Mouse (Mus musculus) neural tube, embryonic 12.5 days (tissue): ENCODE data around the gene Lrrc72. TPM values are rescaled to one million over a fixed set of nuclear protein-coding genes. Genes with fewer than 3 reads are reported as not detected.

Experiments used
- ATAC-seq: fragments of 200-750 bp; cut with Nextera tagmentation; 2 replicates; pipeline ENCODE4 v1.8.0; 2017; ENCODE audit warnings: low read depth, mild to moderate bottlenecking, moderate TSS enrichment, moderate library complexity; ENCODE audit not compliant: low FRiP score
- H3K27ac ChIP-seq: fragments of 300-500 bp; sonication (generic); 2 replicates; pipeline ENCODE4 v1.5.1; 2016
- H3K27me3 ChIP-seq: fragments of 300-500 bp; sonication (generic); replicated peaks from 2 replicates; pipeline ENCODE4 v1.6.1; 2016; ENCODE audit warnings: mild to moderate bottlenecking
- H3K36me3 ChIP-seq: fragments of 300-500 bp; sonication (generic); 2 replicates; pipeline ENCODE4 v1.6.1; 2016; ENCODE audit warnings: mild to moderate bottlenecking
- H3K4me1 ChIP-seq: fragments of 300-500 bp; sonication (generic); 2 replicates; pipeline ENCODE4 v1.6.1; 2016
- H3K4me2 ChIP-seq: fragments of 300-500 bp; sonication (generic); replicated peaks from 2 replicates; pipeline ENCODE4 v1.6.1; 2016; ENCODE audit warnings: mild to moderate bottlenecking
- H3K4me3 ChIP-seq: fragments of 300-500 bp; sonication (generic); 2 replicates; pipeline ENCODE4 v1.5.1; 2016
- H3K9ac ChIP-seq: fragments of 300-500 bp; sonication (generic); 2 replicates; pipeline ENCODE4 v1.6.1; 2016; ENCODE audit warnings: mild to moderate bottlenecking
- H3K9me3 ChIP-seq: fragments of 300-500 bp; sonication (generic); 2 replicates; pipeline ENCODE4 v1.6.1; 2016; ENCODE audit warnings: mild to moderate bottlenecking
- WGBS: fragments of 180-500 bp; shearing (Covaris S2); methylation state at CpG from one replicate; pipeline ENCODE4 v1.1.7; 2016; 5-methylcytosine and 5-hydroxymethylcytosine counted together
- polyA plus RNA-seq: library from polyadenylated mRNA; unstranded; fragments of >200 nt; fragmentation: Nextera tagmentation; extraction: Ambion mirVana; gene quantifications from 2 replicates; pipeline ENCODE4 v1.2.1, GENCODE M21; 2016

Lrrc72 gene
- polyA plus RNA-seq, 1 experiment from 2014 or later = not detected

DNA sequence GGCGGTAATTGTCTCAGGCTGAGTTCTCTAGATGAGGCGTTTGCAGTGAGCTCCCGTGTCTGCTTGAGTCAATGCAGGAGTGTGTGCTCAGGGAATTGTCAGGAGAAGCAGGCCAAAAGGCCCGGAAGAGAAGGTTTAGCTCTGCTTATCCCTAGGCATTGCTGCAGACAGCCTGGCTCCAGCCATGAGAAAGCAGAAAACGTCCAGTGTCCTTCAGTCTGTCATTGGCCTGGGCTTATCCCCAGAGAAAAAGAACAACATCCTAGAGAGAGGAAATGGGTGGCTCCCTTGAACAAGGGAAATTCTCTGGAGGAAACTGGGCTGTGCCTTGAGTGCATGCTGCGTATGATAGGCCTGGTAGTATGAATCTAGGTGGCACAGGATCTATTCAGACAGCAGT is 70.6 kb downstream of the Lrrc72 start:
- Histone ChIP-seq H3K27ac (no peak overlapping the region), H3K36me3 (peaks cover 43% of the 10 kb centered on the region), H3K9ac (no peak overlapping the region), H3K9me3 (no peaks in the 10 kb centered on the region), H3K4me1 (no peaks in the 10 kb centered on the region), H3K27me3 (no peaks in the 10 kb centered on the region), H3K4me3 (no peak overlapping the region), H3K4me2 (no peak overlapping the region)
- WGBS = 83% methylated on average over 6 of the region's 6 CpGs
- ATAC-seq = no peak

DNA sequence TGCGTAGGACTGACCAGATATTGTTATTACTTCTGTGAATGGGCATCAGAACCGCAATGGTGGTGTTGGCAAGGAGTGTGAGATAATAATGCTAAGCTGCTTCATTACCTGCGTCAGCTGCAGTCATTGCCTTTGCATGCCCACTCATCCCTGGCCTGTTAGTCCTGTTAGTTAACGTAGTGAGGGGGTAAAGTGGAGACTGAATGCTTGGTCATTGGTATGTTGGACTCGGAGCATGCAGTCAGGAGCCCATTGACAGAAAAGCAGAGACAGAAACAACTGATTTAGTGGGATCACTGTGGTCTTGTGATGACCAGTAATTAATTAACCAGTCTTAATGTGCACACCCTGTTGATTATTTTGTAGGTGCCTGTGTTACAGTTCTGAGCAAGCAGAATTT is 76.0 kb downstream of the Lrrc72 start:
- Histone ChIP-seq H3K9ac (no peak overlapping the region), H3K4me1 (no peaks in the 10 kb centered on the region), H3K4me3 (no peak overlapping the region), H3K27me3 (no peaks in the 10 kb centered on the region), H3K36me3 (peaks cover 39% of the 10 kb centered on the region), H3K9me3 (no peaks in the 10 kb centered on the region), H3K27ac (no peak overlapping the region), H3K4me2 (no peak overlapping the region)
- no peak for ATAC-seq
- WGBS = 95% methylated on average over 5 of the region's 5 CpGs

- no peak overlapping the region for H3K4me3 ChIP-seq
- H3K9ac ChIP-seq = no peak overlapping the region
- no peaks in the 10 kb centered on the region for H3K4me1 ChIP-seq
- WGBS = 77% methylated on average over 1 of the region's 1 CpGs
- peaks cover 4% of the 10 kb centered on the region; the same call in 1 of the 2 replicates for H3K36me3 ChIP-seq
- H3K9me3 ChIP-seq = no peaks in the 10 kb centered on the region
- ATAC-seq = no peak
- no peak overlapping the region for H3K4me2 ChIP-seq
- no peaks in the 10 kb centered on the region for H3K27me3 ChIP-seq
- H3K27ac ChIP-seq = no peak overlapping the region
These were observed 87.9 kb downstream of the Lrrc72 start for GRCm38 (mm10) chr12:36165299-36165698.

- H3K27me3 ChIP-seq = no peaks in the 10 kb centered on the region
- no peak for ATAC-seq
These were observed 88.9 kb downstream of the Lrrc72 start for GRCm38 (mm10) chr12:36164126-36164791.

More at GRCm38 (mm10) chr12:36164126-36164791, 88.9 kb downstream of the Lrrc72 start:
- H3K4me2 ChIP-seq = no peak overlapping the region
- peaks cover 4% of the 10 kb centered on the region; the same call in 1 of the 2 replicates for H3K36me3 ChIP-seq
- no peaks in the 10 kb centered on the region for H3K9me3 ChIP-seq
- 87% methylated on average over 7 of the region's 7 CpGs for WGBS
- no peak overlapping the region for H3K9ac ChIP-seq
- H3K4me1 ChIP-seq = no peaks in the 10 kb centered on the region
- H3K27ac ChIP-seq = no peak overlapping the region
- no peak overlapping the region for H3K4me3 ChIP-seq

Other genes starting within 250 kb of the Lrrc72 start
- gene Tspan13, start 210.9 kb downstream of the Lrrc72 start, polyA plus RNA-seq = 255 and 277 TPM in 2 replicates
- 30.2 and 32.2 TPM in 2 replicates for gene Ankmy2, start 96.3 kb downstream of the Lrrc72 start, polyA plus RNA-seq
- 313 and 315 TPM in 2 replicates for gene Bzw2, start 95.3 kb downstream of the Lrrc72 start, polyA plus RNA-seq
- gene Sostdc1, start 60.7 kb upstream of the Lrrc72 start, polyA plus RNA-seq = 3.2 and 4.3 TPM in 2 replicates
- 13.1 and 14.2 TPM in 2 replicates for gene Ispd, start 128.1 kb upstream of the Lrrc72 start, polyA plus RNA-seq
- 1.3 and 1.4 TPM in 2 replicates for gene D630036H23Rik, start 128.8 kb upstream of the Lrrc72 start, polyA plus RNA-seq